Mouse (Mus musculus) midbrain, embryonic 16.5 days (tissue): ENCODE measurements around the gene Lims1. TPM values are rescaled to one million over a fixed set of nuclear protein-coding genes. Genes with fewer than 3 reads are reported as not detected.

ENCODE experiments used
- ATAC-seq: fragments of 200-750 bp; cut with Nextera tagmentation; 2 replicates; pipeline ENCODE4 v1.8.0; 2017; ENCODE audit warnings: moderate TSS enrichment
- H3K27ac ChIP-seq: fragments of 300-500 bp; sonication (generic); 2 replicates; pipeline ENCODE4 v1.5.1; 2014; ENCODE audit warnings: mild to moderate bottlenecking, low read length, mixed read lengths
- H3K27me3 ChIP-seq: fragments of 300-500 bp; sonication (generic); 2 replicates; pipeline ENCODE4 v1.6.1; 2014; ENCODE audit warnings: low read depth, low read length, mixed read lengths; ENCODE audit not compliant: control insufficient read depth, insufficient read depth
- H3K36me3 ChIP-seq: fragments of 300-500 bp; sonication (generic); 2 replicates; pipeline ENCODE4 v1.6.1; 2014; ENCODE audit warnings: mild to moderate bottlenecking, low read length, moderate library complexity, mixed read lengths; ENCODE audit not compliant: control insufficient read depth, insufficient read depth
- H3K4me1 ChIP-seq: fragments of 300-500 bp; sonication (generic); 2 replicates; pipeline ENCODE4 v1.6.1; 2014; ENCODE audit warnings: mild to moderate bottlenecking, low read length, mixed read lengths; ENCODE audit not compliant: control insufficient read depth, insufficient read depth
- H3K4me2 ChIP-seq: fragments of 300-500 bp; sonication (generic); 2 replicates; pipeline ENCODE4 v1.6.1; 2014; ENCODE audit warnings: mild to moderate bottlenecking, low read length, mixed read lengths
- H3K4me3 ChIP-seq: fragments of 300-500 bp; sonication (generic); 2 replicates; pipeline ENCODE4 v1.5.1; 2014; ENCODE audit warnings: low read depth, mild to moderate bottlenecking, low read length, moderate library complexity, mixed read lengths
- H3K9ac ChIP-seq: fragments of 300-500 bp; sonication (generic); 2 replicates; pipeline ENCODE4 v1.6.1; 2014; ENCODE audit warnings: low read depth, low read length, mixed read lengths
- H3K9me3 ChIP-seq: fragments of 300-500 bp; sonication (generic); replicated peaks from 2 replicates; pipeline ENCODE4 v1.6.1; 2014; ENCODE audit warnings: mild to moderate bottlenecking, low read length, mixed read lengths; ENCODE audit not compliant: control insufficient read depth, poor library complexity, severe bottlenecking
- WGBS: fragments of 180-500 bp; shearing (Covaris S2); extraction: QIAGEN DNeasy Blood & Tissue Kit; methylation state at CpG from one replicate; pipeline ENCODE4 v1.1.7; 2014; 5-methylcytosine and 5-hydroxymethylcytosine counted together
- polyA plus RNA-seq: library from polyadenylated mRNA; unstranded; fragments of >200 nt; fragmentation: Nextera tagmentation; extraction: Ambion mirVana; gene quantifications from 2 replicates; pipeline ENCODE4 v1.2.1, GENCODE M21; 2015

The Lims1 gene
- polyA plus RNA-seq, 1 experiment from 2014 or later: 47.1 TPM

GRCm38 (mm10) chr10:58416702-58417101 lies 93.4 kb downstream of the Lims1 start:
- no peak overlapping the region for H3K4me2 ChIP-seq
- H3K36me3 ChIP-seq: peaks cover 11% of the 10 kb centered on the region
- H3K9ac ChIP-seq: no peak overlapping the region
- ATAC-seq: no peak
- H3K4me3 ChIP-seq: no peak overlapping the region
- H3K9me3 ChIP-seq: no peaks in the 10 kb centered on the region
- H3K4me1 ChIP-seq: no peaks in the 10 kb centered on the region
- no peak overlapping the region for H3K27ac ChIP-seq
- WGBS: 91% methylated on average over 3 of the region's 3 CpGs
- H3K27me3 ChIP-seq: no peaks in the 10 kb centered on the region

GRCm38 (mm10) chr10:58418290-58418971 lies 95.2 kb downstream of the Lims1 start:
- Histone ChIP-seq H3K27ac (no peak overlapping the region), H3K9ac (no peak overlapping the region), H3K36me3 (peaks cover 8% of the 10 kb centered on the region), H3K9me3 (no peaks in the 10 kb centered on the region), H3K27me3 (no peaks in the 10 kb centered on the region), H3K4me2 (no peak overlapping the region), H3K4me1 (no peaks in the 10 kb centered on the region), H3K4me3 (no peak overlapping the region)
- ATAC-seq: no peak
- WGBS: 85% methylated on average over 10 of the region's 10 CpGs

GRCm38 (mm10) chr10:58427930-58428329 lies 104.7 kb downstream of the Lims1 start:
- WGBS: 98% methylated on average over 2 of the region's 2 CpGs
- Histone ChIP-seq H3K9ac (no peak overlapping the region), H3K4me1 (no peaks in the 10 kb centered on the region), H3K4me2 (no peak overlapping the region), H3K36me3 (peaks cover 9% of the 10 kb centered on the region), H3K4me3 (no peak overlapping the region), H3K27ac (no peak overlapping the region), H3K9me3 (no peaks in the 10 kb centered on the region), H3K27me3 (no peaks in the 10 kb centered on the region)
- no peak for ATAC-seq

GRCm38 (mm10) chr10:58445850-58446249 lies 122.6 kb downstream of the Lims1 start:
- Histone ChIP-seq H3K36me3 (no peaks in the 10 kb centered on the region), H3K27me3 (no peaks in the 10 kb centered on the region), H3K4me1 (peaks cover 12% of the 10 kb centered on the region), H3K9ac (peak overlapping the region; percentile 78), H3K9me3 (no peaks in the 10 kb centered on the region), H3K4me2 (peak overlapping the region; percentile 85), H3K27ac (peak overlapping the region; percentile 95), H3K4me3 (peak overlapping the region; percentile 98)
- ATAC-seq: peak; percentile 8
- 14% methylated on average over 9 of the region's 9 CpGs for WGBS

GRCm38 (mm10) chr10:58446384-58447279 lies 123.4 kb downstream of the Lims1 start, which contains the start of gene Ranbp2:
Gene Ranbp2 (plus strand): TSS chr10:58446920.
- H3K27ac ChIP-seq: peak within 1 kb of the TSS; percentile 95
- peak within 1 kb of the TSS; percentile 98 for H3K4me3 ChIP-seq
- H3K9me3 ChIP-seq: no peaks in the 10 kb centered on the region
- under 1% methylated on average over 59 of the region's 91 CpGs for WGBS
- no peaks in the 10 kb centered on the region for H3K27me3 ChIP-seq
- peak within 1 kb of the TSS; percentile 99 for H3K9ac ChIP-seq
- H3K36me3 ChIP-seq: no peaks in the 10 kb centered on the region
- H3K4me1 ChIP-seq: peaks cover 12% of the 10 kb centered on the region
- peak; percentile 98 for ATAC-seq
- peak within 1 kb of the TSS; percentile 85 for H3K4me2 ChIP-seq

GRCm38 (mm10) chr10:58447280-58447781 lies 124.1 kb downstream of the Lims1 start:
- Histone ChIP-seq H3K27ac (peak overlapping the region; percentile 94), H3K4me2 (peak overlapping the region; percentile 74), H3K4me1 (peaks cover 12% of the 10 kb centered on the region), H3K9ac (peak overlapping the region; percentile 99), H3K9me3 (no peaks in the 10 kb centered on the region), H3K4me3 (peak overlapping the region; percentile 98), H3K27me3 (no peaks in the 10 kb centered on the region), H3K36me3 (no peaks in the 10 kb centered on the region)
- peak; percentile 64; the same call in 1 of the 2 replicates for ATAC-seq
- 1% methylated on average over 26 of the region's 32 CpGs for WGBS

GRCm38 (mm10) chr10:58451575-58451974 lies 128.3 kb downstream of the Lims1 start:
- Histone ChIP-seq H3K4me3 (no peak overlapping the region), H3K4me1 (peaks cover 5% of the 10 kb centered on the region), H3K27ac (no peak overlapping the region), H3K9ac (no peak overlapping the region), H3K4me2 (no peak overlapping the region), H3K27me3 (no peaks in the 10 kb centered on the region), H3K9me3 (no peaks in the 10 kb centered on the region), H3K36me3 (peaks cover 4% of the 10 kb centered on the region; the same call in 1 of the 2 replicates)
- no peak for ATAC-seq

GRCm38 (mm10) chr10:58452185-58452584 lies 128.9 kb downstream of the Lims1 start:
- WGBS: 85% methylated on average over 1 of the region's 1 CpGs
- ATAC-seq: no peak
- H3K4me3 ChIP-seq: no peak overlapping the region

GRCm38 (mm10) chr10:58459896-58460295 lies 136.6 kb downstream of the Lims1 start:
- Histone ChIP-seq H3K27ac (no peak overlapping the region), H3K4me1 (no peaks in the 10 kb centered on the region), H3K4me3 (no peak overlapping the region), H3K9ac (no peak overlapping the region), H3K4me2 (no peak overlapping the region), H3K9me3 (no peaks in the 10 kb centered on the region), H3K27me3 (no peaks in the 10 kb centered on the region), H3K36me3 (peaks cover 16% of the 10 kb centered on the region)
- no peak for ATAC-seq
- WGBS: 100% methylated on average over 1 of the region's 1 CpGs

More at GRCm38 (mm10) chr10:58452185-58452584, 128.9 kb downstream of the Lims1 start:
- Histone ChIP-seq H3K9me3 (no peaks in the 10 kb centered on the region), H3K36me3 (peaks cover 4% of the 10 kb centered on the region; the same call in 1 of the 2 replicates), H3K27ac (no peak overlapping the region), H3K9ac (no peak overlapping the region), H3K4me1 (peaks cover 5% of the 10 kb centered on the region), H3K27me3 (no peaks in the 10 kb centered on the region), H3K4me2 (no peak overlapping the region)
